Mouse (Mus musculus) hindbrain, postnatal 0 days (tissue): ENCODE measurements around the gene Rom1. TPM values are rescaled to one million over a fixed set of nuclear protein-coding genes. Genes with fewer than 3 reads are reported as not detected.
A peak's percentile ranks its signal among the peaks of the same experiment; 100 is the strongest.

Source experiments
- ATAC-seq: fragments of 200-750 bp; cut with Nextera tagmentation; 2 replicates; pipeline ENCODE4 v1.8.0; 2017; ENCODE audit warnings: mild to moderate bottlenecking, moderate TSS enrichment, moderate library complexity
- DNase-seq: peaks from one replicate; pipeline ENCODE4 v3.0.0-alpha.2; 2015; ENCODE audit warnings: low spot score
- H3K27ac ChIP-seq: fragments of 300-500 bp; sonication (generic); 2 replicates; pipeline ENCODE4 v1.5.1; 2014; ENCODE audit warnings: mild to moderate bottlenecking
- H3K27me3 ChIP-seq: fragments of 300-500 bp; sonication (generic); 2 replicates; pipeline ENCODE4 v1.6.1; 2014; ENCODE audit warnings: low read length, mixed read lengths; ENCODE audit not compliant: insufficient read depth
- H3K36me3 ChIP-seq: fragments of 300-500 bp; sonication (generic); 2 replicates; pipeline ENCODE4 v1.6.1; 2014; ENCODE audit warnings: low read length, mixed read lengths; ENCODE audit not compliant: insufficient read depth
- H3K4me1 ChIP-seq: fragments of 300-500 bp; sonication (generic); 2 replicates; pipeline ENCODE4 v1.6.1; 2014; ENCODE audit warnings: antibody characterized with exemption, low read length, mixed read lengths; ENCODE audit not compliant: insufficient read depth
- H3K4me2 ChIP-seq: fragments of 300-500 bp; sonication (generic); 2 replicates; pipeline ENCODE4 v1.6.1; 2014; ENCODE audit warnings: low read depth, mild to moderate bottlenecking, low read length, moderate library complexity, mixed read lengths
- H3K4me3 ChIP-seq: fragments of 300-500 bp; sonication (generic); 2 replicates; pipeline ENCODE4 v1.5.1; 2014; ENCODE audit warnings: low read length
- H3K9ac ChIP-seq: fragments of 300-500 bp; sonication (generic); replicated peaks from 2 replicates; pipeline ENCODE4 v1.6.1; 2014; ENCODE audit warnings: mild to moderate bottlenecking, low read length, moderate library complexity, mixed read lengths
- H3K9me3 ChIP-seq: fragments of 300-500 bp; sonication (generic); 2 replicates; pipeline ENCODE4 v1.6.1; 2016; ENCODE audit warnings: low read length, mixed read lengths
- CTCF ChIP-seq: IDR thresholded peaks from 2 replicates; pipeline ENCODE4 v1.5.1; 2016; ENCODE audit warnings: antibody characterized with exemption, control low read depth, low read depth
- WGBS: fragments of 180-500 bp; shearing (Covaris S2); extraction: QIAGEN DNeasy Blood & Tissue Kit; methylation state at CpG from one replicate; pipeline ENCODE4 v1.1.7; 2014; 5-methylcytosine and 5-hydroxymethylcytosine counted together
- polyA plus RNA-seq: library from polyadenylated mRNA; unstranded; fragments of >200 nt; fragmentation: Nextera tagmentation; extraction: Ambion mirVana; gene quantifications from 2 replicates; pipeline ENCODE4 v1.2.1, GENCODE M21; 2015
- total RNA-seq: library from RNA; depleted of rRNA; stranded (reverse); fragments of >200 nt; gene quantifications from 2 replicates; pipeline ENCODE4 v1.2.3, GENCODE M21; 2014

The Rom1 gene
- total and polyA plus RNA-seq, 2 experiments from 2014 or later, result 4.0 to 5.7 TPM

DNA sequence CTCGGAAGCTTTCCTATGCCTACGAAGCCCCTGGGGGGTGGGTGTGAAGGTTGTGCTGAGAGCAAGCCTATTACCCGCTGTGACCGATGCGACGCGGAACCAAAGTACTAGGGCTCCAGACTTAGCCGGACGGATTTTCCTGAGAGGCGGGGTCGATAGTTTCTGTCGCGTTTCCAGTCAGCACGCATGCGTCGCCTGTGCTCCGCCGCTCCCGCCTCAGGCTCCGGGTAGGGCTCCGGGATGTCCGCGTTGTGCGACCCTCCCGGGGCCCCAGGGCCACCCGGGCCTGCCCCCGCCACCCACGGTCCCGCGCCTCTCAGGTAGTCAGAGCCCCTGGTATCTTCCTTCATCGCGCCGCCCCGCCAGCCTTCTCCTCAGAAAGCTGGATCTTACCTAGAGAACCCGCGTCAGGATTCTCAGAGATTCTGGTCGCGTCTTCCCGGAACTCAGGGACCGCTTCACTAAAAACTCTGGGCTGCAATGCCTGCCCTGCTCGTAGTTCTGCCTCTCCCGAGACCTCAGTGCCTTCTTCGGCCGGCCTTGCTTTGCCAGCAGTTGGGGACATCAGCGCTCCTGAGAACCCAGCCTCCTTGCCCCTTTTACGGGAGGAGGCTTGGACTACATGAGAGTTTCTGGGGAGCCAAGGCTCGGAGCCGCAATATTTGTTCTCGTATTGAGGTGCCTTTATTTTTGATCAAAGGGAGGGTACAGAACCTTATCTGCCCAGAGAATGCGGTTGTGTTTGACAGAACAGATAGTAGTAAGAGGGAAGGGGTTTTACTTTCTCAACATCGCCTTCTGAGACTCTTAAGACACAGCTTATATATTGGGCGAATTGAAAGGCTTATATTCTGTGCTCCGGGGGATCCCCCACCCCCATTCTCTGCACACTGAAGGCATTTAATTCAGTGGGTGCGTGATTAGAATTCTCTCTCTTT, 36.1 kb downstream of the Rom1 start, which contains the start of gene Ints5:
TSS of gene Ints5 (plus strand) at position 177 of the 938 bp plus-strand sequence.
- TF ChIP-seq CTCF, result no peak
- no peaks in the 10 kb centered on the region for H3K27me3 ChIP-seq
- peak; percentile 92 for DNase-seq
- no peaks in the 10 kb centered on the region for H3K9me3 ChIP-seq
- peak within 1 kb of the TSS; percentile 97 for H3K4me2 ChIP-seq
- peak within 1 kb of the TSS; percentile 84 for H3K27ac ChIP-seq
- 3% methylated on average over 54 of the region's 54 CpGs for WGBS
- peaks cover 6% of the 10 kb centered on the region; the same call in 1 of the 2 replicates for H3K4me1 ChIP-seq
- H3K36me3 ChIP-seq, result 0 out of 2 replicates have a peak, but pooled peaks cover 6% of the 10 kb centered on the region
- peak within 1 kb of the TSS; percentile 89 for H3K9ac ChIP-seq
- peak within 1 kb of the TSS; percentile 82 for H3K4me3 ChIP-seq
- peak; percentile 74 for ATAC-seq

DNA sequence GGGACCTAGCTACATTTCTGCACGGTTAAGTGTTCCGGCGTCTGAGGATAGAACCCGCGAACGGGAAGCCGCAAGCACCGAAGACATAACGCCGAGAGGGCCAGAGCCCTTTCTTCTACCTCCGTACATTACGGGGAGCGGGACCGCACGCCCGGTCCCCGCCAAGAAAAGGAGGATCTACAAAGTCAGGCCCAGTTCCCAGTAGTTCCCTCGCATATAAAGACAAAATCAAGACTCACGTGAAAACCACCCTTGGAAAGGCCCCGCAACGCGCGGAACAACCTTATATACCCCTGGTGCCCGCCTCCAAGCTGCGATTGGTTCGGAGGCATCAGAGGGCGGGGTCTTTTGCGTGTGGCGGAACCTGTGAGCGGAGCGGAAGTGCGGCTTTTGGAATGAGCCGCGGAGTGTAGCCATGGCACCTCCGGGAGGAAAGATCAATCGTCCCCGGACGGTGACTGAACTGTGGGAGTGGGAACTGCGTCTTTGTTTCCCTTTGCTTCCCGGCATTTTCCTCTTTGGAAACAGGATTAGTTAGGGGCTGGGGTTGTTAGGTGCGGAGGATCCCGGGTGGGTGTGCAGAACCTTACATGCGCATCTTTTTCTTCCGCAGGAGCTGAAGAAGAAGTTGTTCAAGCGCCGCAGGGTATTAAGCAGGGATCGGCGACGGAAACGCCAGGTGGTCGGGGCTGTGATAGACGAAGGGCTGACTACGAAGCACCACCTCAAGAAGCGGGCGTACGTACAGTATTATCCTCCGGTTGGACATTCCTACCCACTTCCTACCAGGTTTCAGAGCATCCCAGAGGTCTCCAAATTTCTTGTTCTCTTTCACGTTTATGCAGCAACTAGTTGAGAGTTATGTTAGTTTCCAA, 40.4 kb downstream of the Rom1 start, which contains the start of the genes 1810009A15Rik and Gm49416:
TSS of gene 1810009A15Rik (plus strand) at position 343 of the 875 bp plus-strand sequence.
TSS of gene Gm49416 (plus strand) at position 416 of the 875 bp plus-strand sequence.
- no peaks in the 10 kb centered on the region for H3K9me3 ChIP-seq
- peak within 1 kb of the TSS; percentile 43 for H3K4me3 ChIP-seq
- DNase-seq (peak; percentile 98), ATAC-seq (peak; percentile 97)
- no peaks in the 10 kb centered on the region for H3K27me3 ChIP-seq
- peak within 1 kb of the TSS; percentile 90 for H3K4me2 ChIP-seq
- H3K36me3 ChIP-seq, result no peaks in the 10 kb centered on the region
- peak within 1 kb of the TSS; percentile 57 for H3K9ac ChIP-seq
- under 1% methylated on average over 58 of the region's 58 CpGs for WGBS
- H3K4me1 ChIP-seq, result peaks cover 9% of the 10 kb centered on the region; the same call in 1 of the 2 replicates
- TF ChIP-seq CTCF, result peak; percentile 5; the same call in 1 of the 2 replicates
- peak within 1 kb of the TSS; percentile 71 for H3K27ac ChIP-seq

DNA sequence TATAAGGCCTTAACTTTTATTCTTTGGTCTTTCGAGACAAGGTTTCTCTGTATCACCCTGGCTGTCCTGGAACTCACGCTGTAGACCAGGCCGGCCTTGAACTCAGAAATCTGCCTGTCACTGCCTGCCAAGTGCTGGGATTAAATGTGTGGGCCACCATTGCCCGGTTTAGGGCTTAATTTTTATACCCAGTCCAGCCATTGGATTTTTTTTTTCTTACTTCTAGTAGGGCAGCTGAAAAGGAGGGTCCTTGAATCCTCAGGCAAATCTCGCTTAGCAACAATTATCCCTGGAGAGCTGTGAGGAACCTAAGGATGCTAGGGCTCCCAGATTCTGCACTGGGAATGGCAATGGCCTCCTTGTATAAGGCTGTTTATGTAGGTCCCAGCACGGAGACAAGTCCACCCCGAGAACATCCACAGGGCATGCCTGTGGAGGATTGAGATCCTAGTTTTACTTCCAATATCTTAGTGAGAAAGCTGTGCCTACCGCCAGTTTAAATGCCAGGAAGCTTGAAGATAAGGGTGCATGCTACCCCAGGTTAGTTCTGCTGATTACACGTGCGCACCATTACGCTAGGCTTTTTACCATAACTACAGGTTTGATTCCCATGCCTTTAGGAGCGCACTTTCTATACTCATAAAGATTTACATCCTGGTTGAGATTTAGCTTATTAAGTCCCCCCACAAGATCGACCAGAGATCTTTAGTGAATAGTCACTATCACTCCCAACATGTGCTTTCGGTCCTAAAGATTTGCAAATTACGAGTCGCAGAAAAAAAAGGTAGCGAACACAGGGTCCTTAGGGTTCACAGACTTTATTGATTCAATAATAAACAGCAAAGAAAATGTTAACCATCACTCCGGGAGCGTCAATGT, 41.3 kb downstream of the Rom1 start:
- no peak for ATAC-seq
- WGBS, result 15% methylated on average over 19 of the region's 19 CpGs

DNA sequence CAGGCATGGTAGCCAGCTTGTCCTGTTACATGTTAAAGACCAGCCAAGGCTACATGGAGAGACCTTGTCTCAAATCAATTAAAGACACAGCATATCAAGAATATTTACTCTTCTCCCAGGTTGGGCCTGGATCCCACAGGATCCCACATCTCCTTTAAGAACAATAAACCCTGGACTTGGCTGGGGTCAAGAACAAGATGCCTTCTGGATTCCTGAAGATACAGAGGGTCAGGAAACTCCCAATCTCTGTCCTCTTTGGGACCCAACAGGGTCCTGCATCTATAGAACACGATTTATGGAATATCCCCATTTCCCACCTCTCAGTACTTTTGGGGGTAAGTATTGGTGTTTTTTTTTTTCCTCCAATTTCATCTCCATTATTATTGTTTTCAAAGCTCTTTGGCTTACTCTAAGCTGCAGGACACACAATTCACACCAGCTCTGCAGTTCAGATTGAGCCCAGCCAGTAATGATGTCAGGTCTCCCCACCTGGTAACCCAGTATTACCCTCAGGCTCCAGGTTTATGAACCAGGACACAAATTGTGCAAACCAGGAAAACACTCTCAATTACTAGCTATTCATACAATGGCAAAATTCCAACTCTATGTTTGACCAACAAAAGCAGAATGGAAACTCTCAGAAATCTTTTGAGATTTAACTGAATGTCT, 42.1 kb downstream of the Rom1 start:
- TF ChIP-seq CTCF, result no peak
- H3K27me3 ChIP-seq, result no peaks in the 10 kb centered on the region
- 69% methylated on average over 1 of the region's 1 CpGs for WGBS
- H3K36me3 ChIP-seq, result no peaks in the 10 kb centered on the region
- no peak overlapping the region for H3K9ac ChIP-seq
- ATAC-seq, result no peak
- no peak for DNase-seq
- H3K4me1 ChIP-seq, result peaks cover 9% of the 10 kb centered on the region; the same call in 1 of the 2 replicates
- H3K4me2 ChIP-seq, result no peak overlapping the region
- no peak overlapping the region for H3K4me3 ChIP-seq
- no peaks in the 10 kb centered on the region for H3K9me3 ChIP-seq
- no peak overlapping the region for H3K27ac ChIP-seq

More for the DNA sequence above, 41.3 kb downstream of the Rom1 start:
- H3K4me3 ChIP-seq, result peak overlapping the region; percentile 43
- no peak for DNase-seq
- H3K36me3 ChIP-seq, result no peaks in the 10 kb centered on the region
- TF ChIP-seq CTCF, result no peak
- H3K4me1 ChIP-seq, result peaks cover 9% of the 10 kb centered on the region; the same call in 1 of the 2 replicates
- no peaks in the 10 kb centered on the region for H3K27me3 ChIP-seq
- peak overlapping the region; percentile 57 for H3K9ac ChIP-seq
- peak overlapping the region; percentile 90 for H3K4me2 ChIP-seq
- peak overlapping the region; percentile 71; the same call in 1 of the 2 replicates for H3K27ac ChIP-seq
- no peaks in the 10 kb centered on the region for H3K9me3 ChIP-seq

DNA sequence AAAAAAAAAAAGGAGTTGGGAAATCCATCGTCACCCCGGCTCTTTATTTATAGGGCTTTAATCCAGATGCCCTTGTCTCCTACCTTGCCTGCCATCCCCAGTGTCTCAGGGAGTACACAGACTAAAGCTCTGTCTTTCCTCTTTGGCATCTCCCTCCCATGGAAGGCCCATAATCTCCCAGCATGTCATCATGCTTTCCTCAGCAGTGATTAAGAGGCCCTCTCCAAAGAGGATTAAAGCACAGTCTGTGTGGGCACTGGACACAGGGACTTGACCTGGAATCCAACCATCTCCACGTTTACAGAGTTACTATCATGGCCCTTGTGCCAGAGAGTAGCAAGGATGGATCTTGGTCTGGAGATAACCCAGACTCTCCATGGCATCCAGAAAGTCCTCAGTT, 45.5 kb downstream of the Rom1 start, which contains the start of the genes Lbhd1 and Gm49403:
TSS of gene Lbhd1 (plus strand) at position 117 of the 400 bp plus-strand sequence.
TSS of gene Gm49403 (plus strand) at position 315 of the 400 bp plus-strand sequence.
- no peak for ATAC-seq
- WGBS, result 73% methylated on average over 3 of the region's 3 CpGs
- DNase-seq, result no peak
- Histone ChIP-seq H3K9ac (no peak within 1 kb of the TSS), H3K9me3 (no peaks in the 10 kb centered on the region), H3K27ac (no peak within 1 kb of the TSS), H3K36me3 (no peaks in the 10 kb centered on the region), H3K27me3 (no peaks in the 10 kb centered on the region), H3K4me3 (no peak within 1 kb of the TSS), H3K4me2 (no peak within 1 kb of the TSS), H3K4me1 (peaks cover 11% of the 10 kb centered on the region)
- no peak for TF ChIP-seq CTCF
